Mouse (Mus musculus) kidney, adult 8-10 months (tissue): ENCODE results near the gene S100a4.

Experiments used
- DNase-seq, 2 experiments: peaks; one replicate each; pipeline ENCODE4 v3.0.0; 2022

The S100a4 gene

DNA sequence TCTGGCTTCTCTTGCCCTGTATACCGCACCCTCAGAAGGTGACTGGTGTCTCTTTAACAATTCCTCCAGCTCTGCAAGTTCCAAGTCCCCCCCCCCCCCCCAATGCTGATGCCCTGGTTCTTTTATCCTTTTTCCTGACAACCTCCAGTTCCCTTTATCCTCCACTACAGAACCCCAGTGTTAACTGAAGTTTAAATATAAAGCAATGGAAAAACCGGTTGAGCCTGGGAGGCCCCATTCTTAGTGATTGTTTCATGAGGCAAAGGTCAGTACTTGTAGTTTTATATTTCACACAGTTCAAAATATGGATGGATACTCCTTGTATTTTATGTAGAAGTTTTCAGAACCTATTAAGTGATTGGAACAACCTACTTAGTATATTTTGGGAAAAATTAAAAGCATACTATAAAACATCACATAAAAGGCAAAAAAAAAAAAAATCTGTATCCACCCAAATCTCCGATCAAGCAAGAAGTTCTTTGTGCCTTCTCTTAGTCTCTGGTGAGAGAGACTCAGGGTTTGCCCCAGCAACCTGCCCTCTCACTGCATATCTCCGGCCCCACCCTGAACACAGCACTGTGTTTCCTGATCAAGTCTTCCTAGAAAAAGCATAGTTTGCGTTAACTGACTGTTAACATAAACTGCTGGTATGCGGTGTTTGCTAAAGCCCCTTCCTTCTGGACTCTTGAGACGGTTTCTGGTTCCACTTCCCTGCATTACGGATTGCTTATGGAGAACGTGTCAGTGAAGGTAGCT lies 22.9 kb downstream of the S100a4 start:
- no peak for DNase-seq

DNA sequence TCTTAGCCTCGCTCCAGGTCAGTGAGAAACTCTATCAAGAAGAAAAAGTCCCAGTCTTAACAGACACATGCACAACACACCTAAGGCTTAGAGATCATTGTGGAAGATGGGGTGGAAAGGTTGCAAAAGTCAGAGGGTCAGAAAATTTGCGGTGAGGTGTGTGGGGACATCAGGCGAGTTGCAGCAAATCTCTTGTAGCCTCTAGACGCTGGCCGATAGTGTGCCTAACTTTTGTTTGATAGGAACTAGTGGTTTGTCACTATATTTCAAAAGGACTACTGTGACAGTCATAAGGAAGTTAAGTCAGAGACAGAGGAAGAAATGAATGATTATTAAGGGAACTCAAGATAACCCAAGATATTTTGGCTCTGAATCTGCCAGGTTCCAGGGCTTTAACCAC lies 23.8 kb downstream of the S100a4 start:
- DNase-seq: no peak

DNA sequence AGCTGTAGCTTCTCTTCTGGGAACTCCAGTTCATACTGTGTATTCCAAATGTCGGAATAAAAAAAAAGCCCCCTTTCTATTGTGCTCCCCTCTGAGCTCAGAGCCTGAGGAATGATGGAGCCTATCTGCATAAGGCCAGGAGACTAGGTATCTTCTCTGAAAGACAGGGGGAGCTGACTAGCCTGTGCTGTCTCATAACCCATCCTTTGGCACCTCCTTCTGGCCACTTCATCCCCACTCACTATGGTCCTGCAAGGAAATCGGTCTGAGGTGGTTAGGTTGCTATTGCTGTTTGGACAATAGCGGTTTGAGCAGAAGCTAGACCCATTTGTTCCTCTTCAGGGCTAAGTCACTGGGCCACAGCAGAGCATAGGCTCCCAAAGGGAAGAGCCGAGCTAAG lies 24.2 kb downstream of the S100a4 start:
- peak in 1 of 2 experiments; percentile 6 for DNase-seq

DNA sequence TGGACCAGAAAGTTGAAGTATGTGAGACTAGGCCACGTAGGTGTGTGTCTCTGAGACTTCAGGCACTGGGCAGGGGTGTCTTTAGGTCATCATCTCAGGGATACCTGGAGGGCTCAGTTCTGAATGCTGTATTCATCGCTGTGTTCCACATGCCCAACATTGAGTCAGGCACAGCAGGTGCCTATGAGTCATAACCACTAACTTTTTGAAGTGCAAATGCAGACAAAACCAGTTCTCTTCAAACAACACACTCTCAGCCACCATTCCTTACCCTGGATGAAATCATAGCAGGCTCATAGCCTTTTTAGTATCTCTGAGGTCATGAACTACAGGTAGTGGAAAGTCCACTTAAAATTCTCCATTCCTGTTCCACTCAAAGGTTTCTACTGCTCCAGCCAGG lies 25.7 kb downstream of the S100a4 start:
- no peak for DNase-seq

DNA sequence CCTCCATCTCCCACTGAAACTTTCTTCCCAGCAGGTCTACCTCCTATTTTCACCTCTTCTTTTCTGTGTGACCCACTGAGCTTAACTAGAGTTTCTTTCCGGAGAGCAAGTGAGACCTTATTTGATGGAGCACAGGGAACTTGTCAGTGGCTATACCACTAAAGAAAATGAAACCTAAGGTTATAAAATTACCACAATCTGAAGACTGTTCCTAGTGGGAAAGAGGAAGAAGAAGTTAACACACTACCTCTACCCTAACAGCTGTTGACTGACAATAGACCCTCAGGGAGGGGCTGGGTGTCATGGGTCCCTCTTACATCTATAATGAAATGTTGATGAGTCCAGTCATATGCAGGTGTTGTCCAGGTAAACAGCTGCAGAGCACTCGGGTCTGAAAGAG lies 28.4 kb downstream of the S100a4 start:
- DNase-seq: no peak

DNA sequence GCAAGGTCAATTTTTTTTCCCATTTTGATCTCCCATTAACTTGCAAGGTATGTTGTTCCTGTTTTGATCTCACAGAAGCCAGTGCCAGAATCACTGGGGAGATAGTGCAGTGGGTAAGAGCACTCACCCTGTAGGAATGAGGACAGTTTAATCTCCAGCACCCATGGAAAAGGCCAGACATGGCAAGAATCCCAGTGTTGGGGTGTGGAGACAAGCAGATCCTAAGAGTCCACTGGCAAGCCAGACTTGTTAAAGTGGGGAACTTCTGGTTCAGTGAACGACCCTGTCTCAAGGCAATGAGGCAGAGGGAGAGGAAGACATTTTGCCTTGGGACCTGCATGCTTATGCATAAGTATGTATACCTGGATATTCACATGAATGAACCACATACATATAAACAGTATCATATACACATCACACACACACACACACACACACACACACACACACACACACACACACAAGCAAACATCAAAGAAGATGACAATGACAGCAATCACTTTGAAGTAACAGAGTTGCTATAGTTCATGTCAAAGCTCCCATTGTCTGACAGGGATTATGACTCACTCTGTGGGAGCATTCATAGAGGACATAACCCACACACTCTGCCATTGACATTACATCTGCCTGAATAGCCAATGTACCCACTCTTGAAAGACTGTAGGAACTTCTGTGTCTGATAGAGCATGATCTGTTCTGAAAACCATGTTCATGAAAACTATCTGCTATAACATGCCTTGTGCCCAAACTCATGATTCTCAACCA lies 35.1 kb downstream of the S100a4 start:
- no peak for DNase-seq

DNA sequence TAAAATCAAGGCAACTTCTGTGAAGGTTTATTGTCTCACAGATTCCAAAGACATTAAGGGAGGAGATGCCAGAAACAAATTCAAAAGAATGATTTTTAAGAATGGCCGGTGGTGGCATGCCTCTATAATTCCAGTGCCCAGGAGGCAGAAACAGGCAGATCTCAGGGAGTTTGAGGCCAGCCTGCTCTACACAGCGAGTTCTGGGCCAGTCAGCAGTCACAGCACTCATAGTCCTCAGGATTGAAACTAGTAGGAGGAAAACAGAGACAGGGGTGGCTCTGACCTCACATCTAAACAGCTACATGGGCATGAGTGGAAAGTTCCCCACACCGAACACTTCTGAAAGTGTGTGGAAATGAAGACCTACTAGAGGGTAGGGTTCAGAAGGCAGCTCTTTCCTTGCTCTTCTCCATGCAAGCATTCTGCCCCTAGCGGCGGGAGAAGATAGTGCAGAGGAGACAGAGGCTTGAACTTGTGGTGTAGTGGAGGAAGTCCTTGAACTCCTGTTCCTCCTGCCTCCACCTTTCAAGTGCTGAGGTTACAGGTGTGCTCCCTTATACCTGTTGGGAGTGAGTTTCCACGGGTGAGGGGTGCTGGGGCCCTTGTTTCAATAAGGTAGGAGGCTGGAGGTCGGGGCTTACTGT lies 36.1 kb downstream of the S100a4 start:
- DNase-seq: peak in 1 of 2 experiments; percentile 23

DNA sequence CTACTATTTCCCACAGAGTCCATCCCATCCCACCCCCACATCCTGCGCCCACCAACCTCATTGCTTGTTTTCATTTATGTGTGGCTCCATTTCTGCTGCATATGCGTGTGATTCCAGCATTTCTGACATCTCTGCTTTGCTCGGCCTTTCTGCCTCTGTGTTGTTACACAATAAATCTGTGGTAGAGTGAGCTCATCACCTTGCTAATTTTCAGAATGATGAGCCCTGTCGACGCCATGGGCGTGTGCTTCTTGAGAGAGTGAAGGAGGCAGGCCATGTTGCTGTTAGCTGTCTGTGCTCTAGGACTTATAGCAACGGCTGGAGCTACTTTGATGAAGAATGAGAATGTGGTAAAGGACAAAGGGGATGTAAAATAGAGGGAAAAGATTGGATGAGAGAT lies 37.4 kb downstream of the S100a4 start:
- no peak for DNase-seq

DNA sequence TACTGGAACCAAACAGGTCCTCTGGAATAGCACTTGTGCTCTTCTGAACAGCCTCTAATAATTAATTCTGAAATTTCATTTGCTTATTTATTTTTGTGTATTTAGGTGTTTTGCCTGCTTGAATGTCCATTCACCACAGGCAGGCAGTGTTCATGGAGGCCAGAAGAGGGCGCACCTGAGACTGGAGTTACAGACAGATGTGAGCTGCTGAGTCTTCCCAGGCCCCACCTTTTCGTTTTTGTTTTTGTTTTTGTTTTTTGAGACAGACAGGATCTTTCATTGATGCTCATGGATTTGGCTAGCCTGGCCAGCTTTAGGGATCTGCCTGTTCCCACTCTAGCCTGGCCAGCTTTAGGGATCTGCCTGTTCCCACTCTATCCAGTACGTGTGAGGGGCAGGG lies 40.6 kb downstream of the S100a4 start:
- peak; percentile 13 to 66 for DNase-seq

DNA sequence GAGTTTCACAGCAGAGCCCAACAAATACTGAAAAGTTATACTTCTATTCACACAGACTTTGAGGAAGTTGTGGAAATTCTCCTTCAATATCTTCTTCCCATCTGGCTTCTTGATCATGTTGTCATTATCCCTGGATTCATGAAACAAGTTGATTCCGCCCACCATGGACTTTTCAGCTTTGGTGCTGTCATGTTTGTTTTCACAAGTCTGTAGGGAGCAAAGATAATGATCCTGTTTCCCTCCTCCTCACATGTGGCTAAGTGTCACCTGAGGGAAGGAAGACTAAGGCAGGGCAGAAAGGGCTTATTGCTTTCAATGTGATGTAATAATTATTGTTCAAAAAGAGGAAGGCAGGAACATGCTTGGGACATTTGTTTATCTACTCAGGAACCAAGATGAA lies 43.7 kb downstream of the S100a4 start:
- DNase-seq: no peak

DNA sequence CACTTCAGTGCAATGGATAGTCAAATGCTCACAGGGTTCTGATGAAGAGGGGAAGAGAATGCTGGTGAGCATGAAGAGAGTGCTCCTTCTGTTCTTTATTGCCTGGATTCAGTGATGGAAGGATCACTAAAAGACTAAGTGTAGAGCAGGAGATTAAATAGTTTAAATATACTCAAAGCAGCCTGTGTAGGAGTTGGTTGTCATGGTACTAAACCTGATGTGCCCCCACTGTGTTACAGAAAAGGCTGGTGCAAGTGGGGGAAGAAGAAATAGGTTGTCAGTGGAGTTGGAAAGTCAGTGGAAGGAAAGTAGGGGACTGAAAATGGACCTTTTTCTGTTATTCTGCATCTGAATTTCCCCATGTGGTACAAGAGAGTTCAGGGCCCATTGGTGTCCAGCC lies 45.4 kb downstream of the S100a4 start:
- DNase-seq: no peak

DNA sequence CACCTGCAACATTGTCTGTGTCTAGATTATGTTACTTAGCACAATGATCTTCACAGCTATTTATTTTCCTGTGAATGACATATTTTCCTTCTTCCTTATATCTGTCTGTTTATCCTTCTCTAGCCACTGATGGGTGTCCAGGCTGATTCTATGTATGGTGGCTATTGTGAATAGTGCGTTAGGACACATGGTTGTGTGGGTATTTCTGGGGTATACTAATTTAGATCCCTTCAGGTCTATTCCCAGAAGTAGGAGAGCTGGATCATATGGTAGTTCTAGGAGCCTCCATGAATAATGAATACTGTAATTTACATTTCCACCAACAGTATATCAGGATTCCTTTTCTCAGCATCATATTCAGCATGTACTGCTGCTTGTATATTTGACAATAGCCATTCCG lies 46.3 kb downstream of the S100a4 start:
- no peak for DNase-seq

DNA sequence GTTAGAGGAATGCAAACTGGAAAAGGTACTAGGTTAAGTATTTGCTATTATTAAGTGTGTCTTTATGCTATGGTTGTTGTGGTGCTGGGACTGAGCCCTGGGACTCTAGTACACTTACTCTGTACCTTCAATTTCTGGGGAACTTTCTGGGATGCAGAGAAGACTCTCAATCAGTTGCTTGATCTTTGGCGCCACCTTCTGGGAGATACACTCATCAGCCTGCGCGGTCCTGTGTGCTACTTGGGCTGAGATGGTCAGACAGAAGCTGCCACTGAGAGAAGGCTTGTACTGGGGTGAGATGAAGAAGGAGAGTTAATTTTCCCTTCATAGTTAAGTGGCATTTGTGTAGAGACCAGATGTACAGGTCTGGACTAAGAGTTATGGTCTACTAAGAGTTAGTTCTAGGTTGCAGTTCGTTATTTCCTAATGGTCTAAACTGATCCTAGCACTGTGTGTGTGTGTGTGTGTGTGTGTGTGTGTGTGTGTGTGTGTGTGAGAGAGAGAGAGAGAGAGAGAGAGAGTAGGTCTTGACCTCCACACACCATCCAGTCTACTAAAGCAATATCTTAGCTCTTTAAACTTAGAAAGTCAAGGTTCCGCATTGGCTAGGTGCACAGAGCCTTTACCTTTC lies 49.4 kb downstream of the S100a4 start:
- DNase-seq: peak; percentile 14 to 72

DNA sequence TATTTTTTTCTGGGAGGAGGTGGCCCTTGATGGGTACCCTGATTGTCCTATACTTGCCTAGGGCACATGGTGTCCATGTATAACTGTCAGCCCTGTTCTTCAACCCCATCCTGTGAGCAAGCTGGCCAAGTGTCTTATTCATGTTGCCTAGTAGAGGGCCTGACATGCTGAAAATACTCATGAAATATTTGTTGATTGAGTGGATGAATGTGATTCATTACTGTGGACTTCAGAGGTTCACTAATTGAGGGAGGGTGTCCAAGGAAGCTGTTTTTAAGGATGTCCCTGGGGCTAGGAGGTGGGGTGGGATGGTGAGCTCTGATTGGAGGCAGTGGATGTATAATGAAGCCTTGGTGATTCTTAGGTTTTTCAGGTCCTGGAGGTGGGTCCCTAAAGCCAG lies 50.1 kb downstream of the S100a4 start, which contains the start of gene S100a7a:
Gene S100a7a, plus strand, starts transcription at position 301 of the 400 bp plus-strand sequence.
- DNase-seq: no peak
